Mouse (Mus musculus): ENCODE measurements around the gene Tcirg1.
A peak's percentile ranks its signal among the peaks of the same experiment; 100 is the strongest.

The Tcirg1 gene

GRCm38 (mm10) chr19:3926685-3927084 lies 19.8 kb upstream of the Tcirg1 start:
- no peak for DNase-seq

DNA sequence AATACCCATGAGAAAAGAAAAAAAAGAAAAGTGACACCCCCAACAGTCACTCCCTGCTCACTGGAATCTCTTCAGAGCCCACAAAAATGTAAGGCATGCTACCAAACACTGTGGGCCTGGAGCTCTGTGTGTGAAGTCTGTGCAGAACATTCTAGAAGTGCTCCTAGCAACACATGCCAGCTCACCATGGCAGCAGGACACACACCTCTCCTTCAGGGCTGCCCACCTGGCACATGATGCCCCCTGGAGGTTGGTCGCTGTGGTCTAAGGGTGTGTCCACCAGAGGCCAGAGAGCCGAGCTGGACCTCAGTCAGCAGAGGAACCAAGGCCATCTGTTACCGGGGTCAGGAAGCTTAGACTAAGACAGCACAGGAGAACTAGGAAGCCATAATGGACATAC lies 19.3 kb upstream of the Tcirg1 start:
- DNase-seq, result no peak

DNA sequence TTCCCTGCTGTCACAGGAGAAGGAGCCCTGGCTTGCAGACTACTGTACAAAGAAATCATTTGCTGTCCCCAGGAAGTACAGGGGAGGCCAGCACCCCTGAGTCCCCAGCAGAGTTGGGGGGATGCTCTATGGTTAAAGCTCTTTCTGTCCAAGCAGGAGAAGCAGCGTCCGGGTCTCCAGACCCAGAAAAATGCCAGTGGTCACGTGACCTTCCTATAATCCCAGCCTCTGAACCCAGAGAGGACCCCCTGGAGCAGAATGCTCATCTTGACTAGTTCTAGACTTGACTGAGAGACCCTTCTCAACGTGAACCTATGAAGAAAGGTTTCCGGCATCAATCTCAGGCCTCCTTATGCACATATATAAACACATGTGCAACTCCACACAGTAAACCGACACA lies 18.9 kb upstream of the Tcirg1 start:
- DNase-seq, result no peak

DNA sequence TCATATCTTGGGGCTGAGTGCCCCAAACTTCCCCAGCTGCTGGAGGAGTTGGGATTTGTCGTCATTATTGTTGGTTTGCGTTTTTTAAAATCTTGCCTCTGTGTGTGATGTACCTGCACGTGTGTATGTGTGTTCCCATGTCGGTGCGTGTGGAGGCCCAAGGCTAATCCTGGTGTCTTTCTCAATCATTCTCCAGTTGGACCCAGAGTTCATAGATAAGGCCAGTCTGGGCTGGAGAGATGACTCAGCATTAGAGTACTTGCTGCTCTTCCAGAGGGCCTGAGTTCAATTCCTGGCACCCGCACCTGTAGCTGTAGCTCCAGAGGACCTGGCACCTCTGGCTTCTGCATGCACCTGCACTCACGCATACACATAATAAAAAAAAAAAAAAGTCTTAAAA lies 17.9 kb upstream of the Tcirg1 start:
- DNase-seq, result no peak

- no peak for DNase-seq
Observed at GRCm38 (mm10) chr19:3924190-3924589, 17.3 kb upstream of the Tcirg1 start.

DNA sequence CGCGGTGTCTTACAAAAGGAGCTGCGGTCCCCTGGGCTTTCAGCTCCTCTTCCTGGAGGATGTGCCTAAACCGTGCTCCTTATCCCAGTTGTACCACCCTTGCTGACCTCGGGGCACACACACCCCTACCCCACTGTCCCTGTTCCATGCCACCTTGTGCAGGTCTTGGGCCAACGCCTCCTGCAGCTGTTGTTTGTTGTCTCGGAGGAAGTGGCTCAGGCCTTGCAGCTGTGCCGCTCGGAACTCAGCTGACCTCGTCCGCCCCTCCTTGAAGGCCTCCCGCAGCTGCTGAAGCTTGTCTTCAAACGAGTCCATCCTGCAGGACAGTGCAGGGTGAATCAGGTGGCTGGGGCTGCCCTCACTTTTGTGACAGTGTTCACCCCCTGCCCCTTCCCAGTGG lies 16.7 kb upstream of the Tcirg1 start:
- DNase-seq, result no peak

- DNase-seq, result no peak
Observed at GRCm38 (mm10) chr19:3922661-3923371, 15.9 kb upstream of the Tcirg1 start.

- no peak for DNase-seq
Observed at GRCm38 (mm10) chr19:3919928-3920327, 13.0 kb upstream of the Tcirg1 start.

- no peak for DNase-seq
Observed at GRCm38 (mm10) chr19:3916727-3917126, 9.8 kb upstream of the Tcirg1 start.

- no peak for DNase-seq
Observed at GRCm38 (mm10) chr19:3914535-3914934, 7.6 kb upstream of the Tcirg1 start.

DNA sequence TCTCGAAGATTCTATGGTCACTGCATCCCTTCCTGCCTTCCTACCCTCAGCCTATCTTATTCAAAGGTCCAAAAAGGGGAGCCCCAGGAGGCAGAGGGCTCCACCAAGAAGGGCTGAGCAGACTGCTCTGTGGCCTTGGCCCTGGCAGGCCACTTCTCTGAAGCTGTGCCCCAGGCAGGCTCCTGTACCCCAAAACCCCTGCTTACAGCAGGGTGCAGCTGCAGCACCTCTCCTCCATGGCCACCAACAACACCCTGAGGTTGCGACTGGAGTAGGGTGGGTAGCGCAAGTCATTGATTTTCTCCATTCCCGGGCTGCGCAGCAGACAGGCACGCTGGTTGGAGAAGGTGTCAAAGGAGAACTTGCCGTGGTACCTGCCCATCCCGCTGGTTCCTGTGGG lies 6.8 kb upstream of the Tcirg1 start:
- DNase-seq, result no peak

DNA sequence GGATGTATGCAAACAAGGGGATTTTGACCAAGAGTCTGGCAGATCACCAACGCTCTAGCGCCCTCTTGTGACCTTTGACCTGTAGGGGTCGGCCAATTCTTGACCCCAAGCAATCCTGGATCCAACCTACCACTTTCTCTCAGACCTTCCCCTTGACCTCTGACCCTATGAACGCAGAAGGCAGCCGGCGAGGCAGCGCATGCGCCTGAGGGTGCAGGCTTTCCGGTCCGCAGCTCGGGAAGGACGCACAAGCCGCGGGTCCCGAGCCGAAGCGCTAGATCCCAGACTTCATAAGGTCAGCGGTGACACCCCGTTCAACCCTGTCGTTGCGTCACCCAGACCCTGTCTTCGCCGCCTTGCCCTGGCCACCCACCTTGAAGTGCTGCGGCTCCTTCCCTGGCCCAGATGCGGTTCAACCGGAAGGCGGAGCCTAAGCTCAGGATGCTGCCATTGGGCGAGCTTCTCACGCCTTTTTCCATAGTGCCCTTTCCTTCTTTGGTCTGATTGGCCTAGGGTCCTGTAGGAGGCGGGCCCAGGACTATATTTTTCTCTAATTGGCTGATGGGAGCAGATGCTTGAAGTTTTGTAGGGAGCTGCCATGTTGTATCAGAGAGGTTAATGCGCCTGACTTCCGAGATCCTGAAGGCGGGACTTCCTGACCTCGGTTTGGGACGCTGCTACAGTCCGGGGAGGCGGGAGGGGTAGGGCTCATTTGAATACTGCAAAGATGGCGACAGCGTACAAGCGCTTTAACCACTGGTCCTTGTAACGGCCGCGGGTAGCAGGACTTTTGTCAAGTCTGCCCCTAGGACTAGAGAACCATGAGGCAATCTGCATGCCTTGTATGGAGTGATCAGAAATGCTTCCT lies 5.6 kb upstream of the Tcirg1 start, which contains the start of gene Ndufs8:
Gene Ndufs8 (minus strand): TSS at position 438 of the 868 bp plus-strand sequence.
- DNase-seq, result peak; percentile 87

GRCm38 (mm10) chr19:3910206-3910605 lies 3.3 kb upstream of the Tcirg1 start:
- DNase-seq, result no peak

DNA sequence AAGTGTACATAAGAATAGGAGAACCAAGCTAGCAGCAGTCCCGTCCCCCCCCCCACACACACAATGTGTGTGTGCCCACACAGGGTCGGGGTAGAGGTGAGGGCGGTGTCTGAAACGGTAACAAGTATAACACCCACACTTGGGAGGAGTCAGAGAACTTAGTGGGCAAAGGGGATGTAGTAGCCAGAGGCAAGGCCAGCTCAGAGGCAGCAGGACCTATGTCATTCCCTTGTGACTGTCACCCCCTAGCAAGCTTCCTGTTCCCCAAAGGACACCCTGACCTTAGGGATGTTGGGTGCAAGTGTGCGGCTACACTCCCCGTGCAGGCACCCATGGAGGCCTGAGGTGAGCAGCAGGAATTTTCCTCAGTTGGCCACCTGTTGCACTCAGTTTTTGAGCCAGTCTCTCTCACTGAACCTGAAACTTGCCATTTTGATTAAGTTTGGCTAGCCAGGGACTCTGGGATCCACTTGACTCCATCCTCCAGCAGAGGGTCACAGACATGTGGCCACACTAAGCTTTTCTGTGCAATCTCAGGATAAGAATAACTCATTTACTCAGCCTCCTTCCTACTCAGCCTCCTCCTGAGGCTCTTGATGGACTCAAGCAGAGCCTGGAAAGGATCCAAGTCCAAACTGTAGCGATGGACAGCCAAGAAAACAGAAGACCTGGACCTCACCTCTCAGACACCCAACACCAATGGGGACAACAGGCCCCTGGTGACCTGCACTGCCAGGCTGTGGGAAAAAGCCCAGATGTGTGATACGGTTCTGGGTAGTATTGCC lies 1.1 kb upstream of the Tcirg1 start:
- DNase-seq, result no peak

GRCm38 (mm10) chr19:3906326-3906725 lies 607 bp downstream of the Tcirg1 start:
- DNase-seq, result peak; percentile 39

DNA sequence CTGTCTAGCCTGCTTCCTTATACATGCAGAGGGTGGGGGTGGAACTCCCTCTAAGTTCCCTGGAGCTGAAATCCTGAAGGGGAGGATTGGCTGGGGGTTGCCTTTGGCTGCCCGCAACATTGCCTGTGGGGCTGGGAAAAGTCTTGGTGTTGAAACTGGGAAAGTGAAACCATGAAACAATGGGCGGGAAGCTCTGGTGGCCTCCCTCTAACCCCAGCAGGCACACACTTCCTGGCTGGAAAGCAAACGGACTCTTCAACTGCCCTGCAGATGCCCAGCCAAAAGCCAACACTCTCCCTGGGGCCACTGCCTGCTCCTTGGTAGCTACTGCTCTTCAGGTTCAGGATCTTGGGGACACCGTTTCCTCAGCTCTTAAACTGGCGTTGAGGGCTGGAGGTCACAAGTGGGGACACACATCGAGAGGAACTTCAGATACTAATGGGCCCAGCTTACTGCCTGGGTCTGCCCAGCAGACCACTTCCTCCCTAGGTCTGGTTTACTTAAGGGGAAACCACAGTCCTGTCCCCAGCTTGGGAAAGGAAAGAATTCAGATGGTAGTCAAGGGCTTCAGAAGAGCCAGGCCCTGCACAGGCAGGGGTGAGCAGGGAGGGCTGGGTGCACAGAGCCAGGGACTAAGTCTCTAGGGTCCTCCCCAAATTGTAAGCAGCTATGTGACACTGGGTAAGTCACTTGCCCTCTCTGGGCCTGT lies 1.5 kb downstream of the Tcirg1 start:
- no peak for DNase-seq

GRCm38 (mm10) chr19:3904363-3904675 lies 2.6 kb downstream of the Tcirg1 start:
- no peak for DNase-seq

DNA sequence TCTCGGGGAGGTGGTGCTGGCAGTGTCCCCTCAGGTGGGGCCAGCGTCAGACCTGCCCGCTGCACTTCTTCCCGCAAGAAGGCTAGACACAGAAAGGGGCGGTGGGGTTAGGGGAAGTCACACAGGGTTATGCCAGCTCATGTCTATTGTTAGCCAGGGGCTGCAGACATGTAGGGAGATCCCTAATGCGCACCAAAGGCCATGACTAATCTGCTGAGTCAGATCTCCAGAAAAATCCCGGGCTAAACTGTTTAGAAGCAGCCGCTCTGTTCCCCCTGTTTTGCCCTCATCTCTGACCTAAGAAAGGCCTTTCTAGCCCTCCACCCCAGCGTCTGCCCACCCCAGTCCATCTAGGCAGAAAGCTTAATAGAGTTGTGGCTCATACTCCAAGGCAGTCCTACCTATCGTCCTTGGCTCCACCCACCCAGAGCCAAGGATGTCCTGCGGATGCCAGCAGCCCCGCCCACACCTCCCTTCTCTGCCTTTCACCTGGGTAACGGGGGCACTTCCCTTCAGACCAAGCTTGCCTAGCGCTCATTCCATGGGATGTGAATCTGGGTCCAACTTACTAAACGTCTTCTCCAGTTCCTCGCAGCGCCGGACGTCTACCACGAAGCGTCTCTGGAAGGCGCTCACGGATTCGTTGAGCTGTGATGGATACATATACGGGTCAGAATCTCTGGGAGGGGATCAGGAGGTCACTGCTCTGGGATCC lies 3.1 kb downstream of the Tcirg1 start:
- no peak for DNase-seq

- DNase-seq, result peak; percentile 68
Observed at GRCm38 (mm10) chr19:3902966-3903365, 4.0 kb downstream of the Tcirg1 start.

GRCm38 (mm10) chr19:3899618-3900017 lies 7.3 kb downstream of the Tcirg1 start:
- DNase-seq, result no peak

DNA sequence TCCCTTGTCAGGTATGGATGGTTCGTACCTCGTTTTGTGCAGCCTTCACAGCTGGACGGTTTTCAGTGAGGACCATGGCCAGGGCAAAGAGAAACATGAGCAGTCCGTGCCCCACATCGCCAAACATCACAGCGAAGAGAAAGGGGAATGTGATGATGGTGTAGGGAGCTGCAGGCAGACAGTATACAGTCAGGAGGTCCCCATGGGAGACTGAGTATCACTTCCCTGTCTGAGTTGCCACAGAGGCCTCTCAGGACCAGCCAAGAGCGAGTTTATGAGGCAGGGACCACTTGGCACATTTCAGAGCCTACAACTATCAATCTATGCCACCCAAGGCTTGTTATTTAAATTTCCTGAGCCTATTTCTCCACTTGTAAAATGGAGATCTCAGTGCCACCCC lies 8.0 kb downstream of the Tcirg1 start:
- DNase-seq, result no peak

GRCm38 (mm10) chr19:3897557-3897956 lies 9.4 kb downstream of the Tcirg1 start:
- no peak for DNase-seq
